Mouse (Mus musculus) hindbrain, postnatal 0 days (tissue): ENCODE data around the gene Izumo1. TPM values are rescaled to one million over a fixed set of nuclear protein-coding genes. Genes with fewer than 3 reads are reported as not detected.
"Not testable (repeated sequence)": the region's sequence is repeated elsewhere in the genome, so short reads cannot be mapped to it uniquely, and the experiment has no call there.

ENCODE experiments used
- ATAC-seq: fragments of 200-750 bp; cut with Nextera tagmentation; 2 replicates; pipeline ENCODE4 v1.8.0; 2017; ENCODE audit warnings: mild to moderate bottlenecking, moderate TSS enrichment, moderate library complexity
- DNase-seq: peaks from one replicate; pipeline ENCODE4 v3.0.0-alpha.2; 2015; ENCODE audit warnings: low spot score
- H3K27ac ChIP-seq: fragments of 300-500 bp; sonication (generic); 2 replicates; pipeline ENCODE4 v1.5.1; 2014; ENCODE audit warnings: mild to moderate bottlenecking
- H3K27me3 ChIP-seq: fragments of 300-500 bp; sonication (generic); 2 replicates; pipeline ENCODE4 v1.6.1; 2014; ENCODE audit warnings: low read length, mixed read lengths; ENCODE audit not compliant: insufficient read depth
- H3K36me3 ChIP-seq: fragments of 300-500 bp; sonication (generic); 2 replicates; pipeline ENCODE4 v1.6.1; 2014; ENCODE audit warnings: low read length, mixed read lengths; ENCODE audit not compliant: insufficient read depth
- H3K4me1 ChIP-seq: fragments of 300-500 bp; sonication (generic); 2 replicates; pipeline ENCODE4 v1.6.1; 2014; ENCODE audit warnings: antibody characterized with exemption, low read length, mixed read lengths; ENCODE audit not compliant: insufficient read depth
- H3K4me2 ChIP-seq: fragments of 300-500 bp; sonication (generic); 2 replicates; pipeline ENCODE4 v1.6.1; 2014; ENCODE audit warnings: low read depth, mild to moderate bottlenecking, low read length, moderate library complexity, mixed read lengths
- H3K4me3 ChIP-seq: fragments of 300-500 bp; sonication (generic); 2 replicates; pipeline ENCODE4 v1.5.1; 2014; ENCODE audit warnings: low read length
- H3K9ac ChIP-seq: fragments of 300-500 bp; sonication (generic); replicated peaks from 2 replicates; pipeline ENCODE4 v1.6.1; 2014; ENCODE audit warnings: mild to moderate bottlenecking, low read length, moderate library complexity, mixed read lengths
- H3K9me3 ChIP-seq: fragments of 300-500 bp; sonication (generic); 2 replicates; pipeline ENCODE4 v1.6.1; 2016; ENCODE audit warnings: low read length, mixed read lengths
- CTCF ChIP-seq: IDR thresholded peaks from 2 replicates; pipeline ENCODE4 v1.5.1; 2016; ENCODE audit warnings: antibody characterized with exemption, control low read depth, low read depth
- WGBS: fragments of 180-500 bp; shearing (Covaris S2); extraction: QIAGEN DNeasy Blood & Tissue Kit; methylation state at CpG from one replicate; pipeline ENCODE4 v1.1.7; 2014; 5-methylcytosine and 5-hydroxymethylcytosine counted together
- polyA plus RNA-seq: library from polyadenylated mRNA; unstranded; fragments of >200 nt; fragmentation: Nextera tagmentation; extraction: Ambion mirVana; gene quantifications from 2 replicates; pipeline ENCODE4 v1.2.1, GENCODE M21; 2015
- total RNA-seq: library from RNA; depleted of rRNA; stranded (reverse); fragments of >200 nt; gene quantifications from 2 replicates; pipeline ENCODE4 v1.2.3, GENCODE M21; 2014

Gene Izumo1
- total and polyA plus RNA-seq, 2 experiments from 2014 or later: 0.10 TPM

- H3K9me3 ChIP-seq: no peaks in the 10 kb centered on the region
- H3K4me3 ChIP-seq: no peak overlapping the region
- peaks cover 17% of the 10 kb centered on the region; the same call in 1 of the 2 replicates for H3K4me1 ChIP-seq
- H3K9ac ChIP-seq: no peak overlapping the region
- no peaks in the 10 kb centered on the region for H3K36me3 ChIP-seq
- no peak for ATAC-seq
- no peaks in the 10 kb centered on the region for H3K27me3 ChIP-seq
- TF ChIP-seq CTCF: no peak
- no peak overlapping the region for H3K27ac ChIP-seq
- WGBS: 62% methylated on average over 7 of the region's 7 CpGs
- no peak overlapping the region for H3K4me2 ChIP-seq
- no peak for DNase-seq
Observed at GRCm38 (mm10) chr7:45645591-45645971, 24.0 kb downstream of the Izumo1 start.

- Histone ChIP-seq H3K9ac (no peak overlapping the region), H3K9me3 (no peaks in the 10 kb centered on the region), H3K4me1 (peaks cover 12% of the 10 kb centered on the region; the same call in 1 of the 2 replicates), H3K4me3 (no peak overlapping the region), H3K36me3 (no peaks in the 10 kb centered on the region), H3K27ac (no peak overlapping the region), H3K4me2 (no peak overlapping the region), H3K27me3 (no peaks in the 10 kb centered on the region)
- DNase-seq (no peak), ATAC-seq (no peak)
- no peak for TF ChIP-seq CTCF
- 81% methylated on average over 4 of the region's 4 CpGs for WGBS
Observed at GRCm38 (mm10) chr7:45646671-45647070, 25.1 kb downstream of the Izumo1 start.

GRCm38 (mm10) chr7:45649351-45649750 is 27.7 kb downstream of the Izumo1 start:
- H3K9ac ChIP-seq: no peak overlapping the region
- ATAC-seq: no peak

DNA sequence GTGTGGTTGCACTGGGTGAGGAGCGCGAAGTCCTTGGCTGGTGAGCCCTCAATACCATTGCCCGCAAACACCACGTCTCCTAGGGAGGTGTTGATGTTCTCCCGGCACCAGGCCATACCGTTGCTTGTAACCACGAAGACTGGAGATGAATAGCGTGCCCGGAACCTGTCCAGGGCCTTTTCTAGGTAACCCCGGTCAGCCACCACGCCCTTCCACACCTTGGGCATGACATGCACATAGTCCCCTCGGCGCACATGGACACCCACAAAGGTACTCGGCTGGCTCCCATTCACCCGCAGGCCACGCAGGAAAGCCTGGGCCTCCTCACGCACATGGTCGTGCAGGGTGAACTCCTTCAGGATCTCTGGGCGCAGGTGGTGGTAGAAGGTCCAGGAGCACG is 28.9 kb downstream of the Izumo1 start:
- H3K9ac ChIP-seq, H3K27me3 ChIP-seq, DNase-seq, H3K36me3 ChIP-seq, ATAC-seq, H3K4me3 ChIP-seq, H3K4me1 ChIP-seq, H3K9me3 ChIP-seq, H3K27ac ChIP-seq, H3K4me2 ChIP-seq: not testable (repeated sequence)
- 96% methylated on average over 19 of the region's 20 CpGs for WGBS

More at GRCm38 (mm10) chr7:45649351-45649750, 27.7 kb downstream of the Izumo1 start:
- Histone ChIP-seq H3K4me1 (no peaks in the 10 kb centered on the region), H3K27me3 (no peaks in the 10 kb centered on the region), H3K9me3 (no peaks in the 10 kb centered on the region), H3K27ac (no peak overlapping the region), H3K36me3 (no peaks in the 10 kb centered on the region), H3K4me3 (no peak overlapping the region), H3K4me2 (no peak overlapping the region)
- no peak for TF ChIP-seq CTCF
- 81% methylated on average over 8 of the region's 8 CpGs for WGBS
- no peak for DNase-seq

GRCm38 (mm10) chr7:45654424-45655047 is 32.9 kb downstream of the Izumo1 start:
- no peak overlapping the region for H3K4me3 ChIP-seq
- H3K4me1 ChIP-seq: no peaks in the 10 kb centered on the region
- WGBS: 25% methylated on average over 17 of the region's 17 CpGs
- ATAC-seq (peak; percentile 47; the same call in 1 of the 2 replicates), DNase-seq (peak; percentile 24)
- no peaks in the 10 kb centered on the region for H3K36me3 ChIP-seq
- peak overlapping the region; percentile 11 for H3K4me2 ChIP-seq
- H3K27me3 ChIP-seq: no peaks in the 10 kb centered on the region
- H3K27ac ChIP-seq: no peak overlapping the region
- no peak overlapping the region for H3K9ac ChIP-seq
- TF ChIP-seq CTCF: no peak
- H3K9me3 ChIP-seq: no peaks in the 10 kb centered on the region

GRCm38 (mm10) chr7:45660746-45661478 is 39.3 kb downstream of the Izumo1 start:
- H3K36me3 ChIP-seq: no peaks in the 10 kb centered on the region
- no peak overlapping the region for H3K9ac ChIP-seq
- no peak for ATAC-seq
- no peak overlapping the region for H3K27ac ChIP-seq
- no peaks in the 10 kb centered on the region for H3K9me3 ChIP-seq
- no peak for TF ChIP-seq CTCF
- H3K27me3 ChIP-seq: no peaks in the 10 kb centered on the region
- DNase-seq: no peak
- H3K4me1 ChIP-seq: no peaks in the 10 kb centered on the region
- 79% methylated on average over 11 of the region's 11 CpGs for WGBS
- no peak overlapping the region for H3K4me3 ChIP-seq
- H3K4me2 ChIP-seq: no peak overlapping the region

- not testable (repeated sequence) for DNase-seq, H3K27me3 ChIP-seq, H3K27ac ChIP-seq, H3K4me3 ChIP-seq, ATAC-seq, H3K9ac ChIP-seq, H3K4me2 ChIP-seq, H3K9me3 ChIP-seq, H3K4me1 ChIP-seq, H3K36me3 ChIP-seq
- 88% methylated on average over 6 of the region's 6 CpGs for WGBS
Observed at GRCm38 (mm10) chr7:45661702-45662101, 40.1 kb downstream of the Izumo1 start.
